Mouse (Mus musculus) heart, postnatal 36 days (tissue): Measurements from ENCODE around the gene A230072I06Rik. TPM values are rescaled to one million over a fixed set of nuclear protein-coding genes. Genes with fewer than 3 reads are reported as not detected.

Experiments used
- DNase-seq, 2 experiments: peaks; one replicate each; pipeline ENCODE4 v3.0.0; 2021 to 2022
- intact Hi-C: fragments of 180-260 bp; cut with DNase I; formaldehyde crosslinking; loops from one replicate; pipeline ENCODE4 v1.15.1; 2025
- total RNA-seq, 2 experiments: library from RNA; stranded (reverse); gene quantifications; 2 replicates each; pipeline ENCODE4 v1.2.3; 2021

The A230072I06Rik gene
- not detected for total RNA-seq

- DNase-seq, result no peak
- intact Hi-C loops, result no loop called here
Measured at GRCm38 (mm10) chr8:12278663-12279312, at the start of gene A230072I06Rik. TSS of gene A230072I06Rik (plus strand) at chr8:12278819.

- DNase-seq, result no peak
- intact Hi-C loops, result no loop called here
Measured at GRCm38 (mm10) chr8:12234039-12234438, 44.6 kb upstream of the A230072I06Rik start.

- intact Hi-C loops, result no loop called here
- DNase-seq, result no peak
Measured at GRCm38 (mm10) chr8:12238775-12239174, 39.8 kb upstream of the A230072I06Rik start.

GRCm38 (mm10) chr8:12240143-12240542 lies 38.5 kb upstream of the A230072I06Rik start:
- intact Hi-C loops, result no loop called here
- DNase-seq, result no peak

- no peak for DNase-seq
- intact Hi-C loops, result no loop called here
Measured at GRCm38 (mm10) chr8:12243746-12244145, 34.9 kb upstream of the A230072I06Rik start.

- intact Hi-C loops, result no loop called here
- peak; percentile 33 to 34 for DNase-seq
Measured at GRCm38 (mm10) chr8:12259890-12260289, 18.7 kb upstream of the A230072I06Rik start.

GRCm38 (mm10) chr8:12260476-12261029 lies 18.1 kb upstream of the A230072I06Rik start:
- DNase-seq, result no peak
- intact Hi-C loops, result no loop called here

- intact Hi-C loops, result no loop called here
- no peak for DNase-seq
Measured at GRCm38 (mm10) chr8:12261556-12261955, 17.1 kb upstream of the A230072I06Rik start.

GRCm38 (mm10) chr8:12264996-12265395 lies 13.6 kb upstream of the A230072I06Rik start:
- intact Hi-C loops, result no loop called here

GRCm38 (mm10) chr8:12267863-12268262 lies 10.8 kb upstream of the A230072I06Rik start:
- intact Hi-C loops, result no loop called here
- DNase-seq, result no peak

More at GRCm38 (mm10) chr8:12264996-12265395, 13.6 kb upstream of the A230072I06Rik start:
- DNase-seq, result no peak

GRCm38 (mm10) chr8:12268306-12268829 lies 10.3 kb upstream of the A230072I06Rik start:
- intact Hi-C loops, result no loop called here
- DNase-seq, result no peak

GRCm38 (mm10) chr8:12279482-12280192 lies 1.0 kb downstream of the A230072I06Rik start:
- intact Hi-C loops, result no loop called here
- no peak for DNase-seq

GRCm38 (mm10) chr8:12282128-12282527 lies 3.5 kb downstream of the A230072I06Rik start:
- intact Hi-C loops, result no loop called here
- DNase-seq, result no peak

GRCm38 (mm10) chr8:12290551-12290950 lies 11.9 kb downstream of the A230072I06Rik start:
- no peak for DNase-seq
- intact Hi-C loops, result no loop called here

GRCm38 (mm10) chr8:12298326-12298950 lies 19.8 kb downstream of the A230072I06Rik start:
- no peak for DNase-seq
- intact Hi-C loops, result no loop called here

- intact Hi-C loops, result no loop called here
- DNase-seq, result no peak
Measured at GRCm38 (mm10) chr8:12301998-12302397, 23.4 kb downstream of the A230072I06Rik start.

GRCm38 (mm10) chr8:12312975-12313734 lies 34.5 kb downstream of the A230072I06Rik start:
- DNase-seq, result no peak
- intact Hi-C loops, result no loop called here

- DNase-seq, result no peak
- intact Hi-C loops, result no loop called here
Measured at GRCm38 (mm10) chr8:12314258-12314657, 35.6 kb downstream of the A230072I06Rik start.

GRCm38 (mm10) chr8:12315177-12315576 lies 36.6 kb downstream of the A230072I06Rik start:
- intact Hi-C loops, result no loop called here
- DNase-seq, result no peak

- intact Hi-C loops, result no loop called here
- no peak for DNase-seq
Measured at GRCm38 (mm10) chr8:12319755-12320455, 41.3 kb downstream of the A230072I06Rik start.
